Mouse (Mus musculus) embryonic facial prominence, embryonic 10.5 days (tissue): ENCODE measurements around the gene Olfr1513. TPM values are rescaled to one million over a fixed set of nuclear protein-coding genes. Genes with fewer than 3 reads are reported as not detected.
"Not testable (repeated sequence)": the region's sequence is repeated elsewhere in the genome, so short reads cannot be mapped to it uniquely, and the experiment has no call there.

ENCODE experiments used
- DNase-seq: peaks from one replicate; pipeline ENCODE4 v3.0.0-alpha.2; 2017; ENCODE audit warnings: low spot score
- H3K27ac ChIP-seq: fragments of 300-500 bp; sonication (generic); replicated peaks from 2 replicates; pipeline ENCODE4 v1.5.1; 2016; ENCODE audit warnings: mild to moderate bottlenecking
- H3K27me3 ChIP-seq: fragments of 300-500 bp; sonication (generic); replicated peaks from 2 replicates; pipeline ENCODE4 v1.6.1; 2016; ENCODE audit warnings: low read depth, mild to moderate bottlenecking; ENCODE audit not compliant: poor library complexity, severe bottlenecking
- H3K36me3 ChIP-seq: fragments of 300-500 bp; sonication (generic); replicated peaks from 2 replicates; pipeline ENCODE4 v1.6.1; 2016; ENCODE audit warnings: mild to moderate bottlenecking, moderate library complexity
- H3K4me1 ChIP-seq: fragments of 300-500 bp; sonication (generic); 2 replicates; pipeline ENCODE4 v1.6.1; 2016
- H3K4me3 ChIP-seq: fragments of 300-500 bp; sonication (generic); 2 replicates; pipeline ENCODE4 v1.5.1; 2016; ENCODE audit warnings: mild to moderate bottlenecking, moderate library complexity
- H3K9me3 ChIP-seq: fragments of 300-500 bp; sonication (generic); 2 replicates; pipeline ENCODE4 v1.6.1; 2016; ENCODE audit warnings: mild to moderate bottlenecking
- WGBS: fragments of 180-500 bp; shearing (Covaris S2); methylation state at CpG from one replicate; pipeline ENCODE4 v1.1.7; 2016; 5-methylcytosine and 5-hydroxymethylcytosine counted together
- polyA plus RNA-seq: library from polyadenylated mRNA; unstranded; fragments of >200 nt; fragmentation: Nextera tagmentation; extraction: Ambion mirVana; gene quantifications from 2 replicates; pipeline ENCODE4 v1.2.1, GENCODE M21; 2016

The Olfr1513 gene
- polyA plus RNA-seq, 1 experiment from 2014 or later, result not detected

GRCm38 (mm10) chr14:52303517-52303916 lies 52.7 kb downstream of the Olfr1513 start:
- H3K27me3 ChIP-seq, H3K27ac ChIP-seq, H3K4me1 ChIP-seq, H3K9me3 ChIP-seq, DNase-seq: not testable (repeated sequence)
- H3K36me3 ChIP-seq, result peaks cover 24% of the 10 kb centered on the region
- H3K4me3 ChIP-seq, result 0 out of 2 replicates have a peak overlapping the region, but pooled peaks have one; percentile 77
- 90% methylated on average over 3 of the region's 3 CpGs for WGBS

Other genes with a start within 250 kb of the Olfr1513 start
- 129 and 133 TPM in 2 replicates for gene Rpgrip1, start 245.7 kb downstream of the Olfr1513 start, polyA plus RNA-seq
- 89.9 and 90.2 TPM in 2 replicates for gene Supt16, start 159.0 kb downstream of the Olfr1513 start, polyA plus RNA-seq
- 51.2 and 51.7 TPM in 2 replicates for gene Chd8, start 98.6 kb downstream of the Olfr1513 start, polyA plus RNA-seq
- 53.5 and 60.7 TPM in 2 replicates for gene Tox4, start 77.3 kb downstream of the Olfr1513 start, polyA plus RNA-seq
- gene Rab2b, start 76.9 kb downstream of the Olfr1513 start, polyA plus RNA-seq, result 22.7 and 25.8 TPM in 2 replicates
- gene Mettl3, start 51.3 kb downstream of the Olfr1513 start, polyA plus RNA-seq, result 55.4 and 64.0 TPM in 2 replicates
- gene Sall2, start 27.6 kb downstream of the Olfr1513 start, polyA plus RNA-seq, result 50.3 and 51.9 TPM in 2 replicates
- not detected in 2 replicates for gene Olfr1512, start 22.8 kb upstream of the Olfr1513 start, polyA plus RNA-seq
- not detected in 2 replicates for gene Olfr1511, start 41.0 kb upstream of the Olfr1513 start, polyA plus RNA-seq
- not detected in 2 replicates for gene Olfr1510, start 58.0 kb upstream of the Olfr1513 start, polyA plus RNA-seq
- not detected in 2 replicates for gene Olfr1509, start 86.6 kb upstream of the Olfr1513 start, polyA plus RNA-seq
- gene Olfr1508, start 111.1 kb upstream of the Olfr1513 start, polyA plus RNA-seq, result not detected in 2 replicates
- gene Olfr1507, start 139.3 kb upstream of the Olfr1513 start, polyA plus RNA-seq, result not detected in 2 replicates